8 mouse cellular contexts compared by ENCODE assay signal in the genomic region with DNA sequence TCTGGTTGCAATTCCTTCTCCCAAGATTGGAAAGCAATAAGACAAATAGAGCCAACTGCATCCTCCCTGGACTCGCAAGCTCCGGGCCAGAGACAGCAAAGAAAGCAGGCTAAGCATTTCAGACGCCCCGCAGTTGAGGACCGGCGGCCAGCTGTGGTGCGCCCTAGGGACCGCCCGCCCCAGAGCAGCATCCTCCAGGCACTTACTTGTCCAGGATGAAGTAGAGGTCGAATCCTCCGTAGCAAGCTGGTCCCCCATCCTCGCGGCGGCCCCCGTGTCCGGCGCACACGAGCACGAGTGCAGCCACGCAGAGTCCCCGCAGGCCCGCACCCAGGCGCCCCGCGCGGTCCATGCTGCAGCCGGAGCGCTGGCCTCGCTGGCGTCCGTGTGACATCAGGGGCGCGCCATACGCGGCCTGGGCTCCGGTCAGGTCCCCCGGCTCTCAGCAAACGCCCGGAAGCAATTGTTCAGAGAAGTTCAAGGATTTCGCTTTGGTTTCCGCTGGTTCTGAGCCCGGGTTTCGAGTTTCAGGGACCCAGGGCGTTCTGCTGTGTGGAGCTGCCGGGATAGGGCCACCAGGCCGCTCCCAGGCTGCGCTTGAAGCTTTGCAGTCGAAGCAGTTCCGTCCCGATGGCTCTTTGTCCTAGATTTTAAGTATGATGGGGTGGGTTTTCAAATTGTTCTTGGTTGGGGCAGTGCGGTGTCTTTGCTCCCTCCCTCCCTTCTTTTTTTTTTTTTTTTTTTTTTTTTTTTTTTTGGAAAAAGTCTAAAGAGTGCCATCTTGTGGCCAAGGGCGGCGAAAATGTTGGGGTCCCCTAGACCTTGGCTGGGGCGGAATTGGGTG. TPM values are rescaled to one million over a fixed set of nuclear protein-coding genes. Genes with fewer than 3 reads are reported as not detected.
DNase-seq lines count a peak whose midpoint lies in the region; ATAC-seq and TF ChIP-seq lines count a peak whose summit lies in the region.

A gene (minus strand): TSS at position 731 of the 844 bp plus-strand sequence.

- H3K27me3 ChIP-seq in hindbrain, embryonic 10.5 days (ENCODE audit: insufficient read depth, poor library complexity, severe bottlenecking): peaks cover 21% of the 10 kb centered on the region
- H3K27me3 ChIP-seq in lung, postnatal 0 days (replicated peaks; ENCODE audit: insufficient read depth, low read length): no peaks in the 10 kb centered on the region

- H3K4me1 ChIP-seq in hindbrain, embryonic 10.5 days (replicated peaks): peaks cover 30% of the 10 kb centered on the region
- 0 out of 2 replicates have a peak, but pooled peaks cover 8% of the 10 kb centered on the region for H3K4me1 ChIP-seq in lung, postnatal 0 days (ENCODE audit: insufficient read depth, low read depth, low read length)

- H3K9ac ChIP-seq in lung, postnatal 0 days (replicated peaks; ENCODE audit: low read depth): peak within 1 kb of the TSS; percentile 57

- peak; percentile 78 for DNase-seq in Muller cell, postnatal 12 days (ENCODE audit: inconsistent ontology term)
- peak; percentile 23 for DNase-seq in c-Kit-positive CD71-negative TER-119-negative erythroid progenitor cells, embryonic 14.5 days (ENCODE audit: low read depth)
- DNase-seq in hindbrain, embryonic 10.5 days (ENCODE audit: low spot score): peak; percentile 79
- peak; percentile 60 to 71 for DNase-seq in layer of hippocampus, postnatal 10 days (ENCODE audit: low spot score in 2 of 2)
- peak; percentile 71 for DNase-seq in lung, postnatal 0 days (ENCODE audit: low spot score)
- peak; percentile 76 for DNase-seq in retina, embryonic 14.5 days (ENCODE audit: low spot score)

- H3K27ac ChIP-seq in hindbrain, embryonic 10.5 days: peak within 1 kb of the TSS; percentile 92
- H3K27ac ChIP-seq in lung, postnatal 0 days (ENCODE audit: low read length): peak within 1 kb of the TSS; percentile 93

- H3K9me3 ChIP-seq in hindbrain, embryonic 10.5 days: no peaks in the 10 kb centered on the region
- no peaks in the 10 kb centered on the region for H3K9me3 ChIP-seq in lung, postnatal 0 days (ENCODE audit: low read length)

- H3K4me3 ChIP-seq in hindbrain, embryonic 10.5 days: peak within 1 kb of the TSS; percentile 72
- peak within 1 kb of the TSS; percentile 66 for H3K4me3 ChIP-seq in lung, postnatal 0 days (ENCODE audit: low read depth, low read length)

- under 1% methylated on average over 54 of the region's 54 CpGs for WGBS in hindbrain, embryonic 10.5 days
- WGBS in lung, postnatal 0 days: under 1% methylated on average over 54 of the region's 54 CpGs

- no peak for TF ChIP-seq EP300 in lung, postnatal 0 days (IDR thresholded peaks at IDR 0.05)

- peak; percentile 61 for TF ChIP-seq CTCF in lung, postnatal 0 days (IDR thresholded peaks at IDR 0.05)

- ATAC-seq in frontal cortex, adult (ENCODE audit: low TSS enrichment): peak; percentile 64
- ATAC-seq in lung, postnatal 0 days: peak; percentile 76
- no peak for ATAC-seq in monocyte, adult 5-6 weeks (replicated peaks; ENCODE audit: insufficient number of reproducible peaks, low FRiP score, low TSS enrichment, poor library complexity, severe bottlenecking)

- peak within 1 kb of the TSS; percentile 77 for H3K4me2 ChIP-seq in lung, postnatal 0 days (replicated peaks; ENCODE audit: low read depth, low read length)

- H3K36me3 ChIP-seq in hindbrain, embryonic 10.5 days: no peaks in the 10 kb centered on the region
- H3K36me3 ChIP-seq in lung, postnatal 0 days (ENCODE audit: insufficient read depth, low read length): no peaks in the 10 kb centered on the region

RNA-seq across cellular contexts. Expression of the gene that starts here (rescaled TPM):
- polyA plus RNA-seq in hindbrain, embryonic 10.5 days (2016; fragmentation: Nextera tagmentation; extraction: Ambion mirVana): 2.8 and 4.0 TPM in 2 replicates
- 10 to 100 TPM; 15.4 to 16.5 TPM for total RNA-seq in layer of hippocampus, postnatal 10 days (2021)
- 11.7 and 13.9 TPM in 2 replicates for polyA plus RNA-seq in lung, postnatal 0 days (2015; fragmentation: Nextera tagmentation; extraction: Ambion mirVana)
- total RNA-seq in monocyte, adult 5-6 weeks (2017): 0.43 TPM in 1 of 3 replicates, not detected in the others

Comparison
In these comparisons a context has a peak if more than half of its experiments do, and no peak if none do; other contexts are left out.
1. RNA of the gene that starts here (total RNA-seq): 15.4 to 16.5 TPM in layer of hippocampus, postnatal 10 days; 0.43 TPM in monocyte, adult 5-6 weeks; every median in the first group is over 10 times any median in the second.
2. DNase-seq: peak in every context shown above with its lines; median percentile 79 in hindbrain, embryonic 10.5 days; 78 in Muller cell, postnatal 12 days; 76 in retina, embryonic 14.5 days; 71 in lung, postnatal 0 days; 66 in layer of hippocampus, postnatal 10 days; 23 in c-Kit-positive CD71-negative TER-119-negative erythroid progenitor cells, embryonic 14.5 days.